Mouse (Mus musculus): ENCODE results near the gene Npy. TPM values are rescaled to one million over a fixed set of nuclear protein-coding genes. Genes with fewer than 3 reads are reported as not detected.

The Npy gene
- 100 to 1,000 TPM; 480 to 795 TPM for total RNA-seq (2021)
- long read RNA-seq, experiment 1, transcript Npy-201 (4 exons, 566 nt), result major isoform, 651 of 751 reads
- long read RNA-seq, experiment 1, partial matches to known transcripts, result 94 of 751 reads
- long read RNA-seq, experiment 1, other reads (novel, unspliced or antisense), result 6 of 751 reads
- long read RNA-seq, experiment 2, transcript Npy-201 (4 exons, 566 nt), result major isoform, 530 of 582 reads
- long read RNA-seq, experiment 2, partial matches to known transcripts, result 51 of 582 reads
- long read RNA-seq, experiment 2, other reads (novel, unspliced or antisense), result 1 of 582 reads

- DNase-seq, result peak; percentile 59 to 63
Observed at GRCm38 (mm10) chr6:49821961-49822870, at the start of gene Npy. Gene Npy, plus strand, starts transcription at chr6:49822710.

- DNase-seq, result no peak
Observed at GRCm38 (mm10) chr6:49775006-49775405, 47.5 kb upstream of the Npy start.

- DNase-seq, result no peak
Observed at GRCm38 (mm10) chr6:49778109-49778508, 44.4 kb upstream of the Npy start.

- no peak for DNase-seq
Observed at GRCm38 (mm10) chr6:49778729-49779128, 43.8 kb upstream of the Npy start.

- DNase-seq, result no peak
Observed at GRCm38 (mm10) chr6:49779606-49780005, 42.9 kb upstream of the Npy start.

GRCm38 (mm10) chr6:49780846-49781400 is 41.6 kb upstream of the Npy start:
- no peak for DNase-seq

- no peak for DNase-seq
Observed at GRCm38 (mm10) chr6:49781852-49782251, 40.7 kb upstream of the Npy start.

- DNase-seq, result peak in 1 of 2 experiments; percentile 12
Observed at GRCm38 (mm10) chr6:49782679-49783078, 39.8 kb upstream of the Npy start.

GRCm38 (mm10) chr6:49792524-49792923 is 30.0 kb upstream of the Npy start:
- DNase-seq, result no peak

GRCm38 (mm10) chr6:49804105-49804504 is 18.4 kb upstream of the Npy start:
- no peak for DNase-seq

GRCm38 (mm10) chr6:49808076-49808475 is 14.4 kb upstream of the Npy start:
- DNase-seq, result no peak

- DNase-seq, result no peak
Observed at GRCm38 (mm10) chr6:49817183-49817582, 5.3 kb upstream of the Npy start.

GRCm38 (mm10) chr6:49817625-49818024 is 4.9 kb upstream of the Npy start:
- no peak for DNase-seq

- DNase-seq, result no peak
Observed at GRCm38 (mm10) chr6:49822871-49823230, 341 bp downstream of the Npy start.

- DNase-seq, result no peak
Observed at GRCm38 (mm10) chr6:49823371-49823770, 861 bp downstream of the Npy start.

- no peak for DNase-seq
Observed at GRCm38 (mm10) chr6:49823821-49824220, 1.3 kb downstream of the Npy start.

GRCm38 (mm10) chr6:49831579-49831978 is 9.1 kb downstream of the Npy start:
- DNase-seq, result no peak

GRCm38 (mm10) chr6:49856830-49857229 is 34.3 kb downstream of the Npy start:
- no peak for DNase-seq

GRCm38 (mm10) chr6:49867571-49867970 is 45.1 kb downstream of the Npy start:
- DNase-seq, result no peak

GRCm38 (mm10) chr6:49871071-49871470 is 48.6 kb downstream of the Npy start:
- DNase-seq, result no peak

- no peak for DNase-seq
Observed at GRCm38 (mm10) chr6:49873556-49873955, 51.0 kb downstream of the Npy start.

- DNase-seq, result no peak
Observed at GRCm38 (mm10) chr6:49875160-49875559, 52.6 kb downstream of the Npy start.

GRCm38 (mm10) chr6:49875791-49876190 is 53.3 kb downstream of the Npy start:
- DNase-seq, result no peak

All from adrenal gland, postnatal 36 days (tissue).